Mouse (Mus musculus) cerebellum, adult 8-10 months (tissue): ENCODE results near the gene Dglucy.

Experiments
- DNase-seq: peaks from one replicate; pipeline ENCODE4 v3.0.0; 2022

The Dglucy gene

GRCm38 (mm10) chr12:100937441-100938360, 158.8 kb downstream of the Dglucy start:
- no peak for DNase-seq

GRCm38 (mm10) chr12:100941361-100941760, 162.5 kb downstream of the Dglucy start:
- no peak for DNase-seq

GRCm38 (mm10) chr12:100943146-100943545, 164.3 kb downstream of the Dglucy start:
- no peak for DNase-seq

- DNase-seq: peak; percentile 49
These were observed 166.1 kb downstream of the Dglucy start for GRCm38 (mm10) chr12:100944921-100945336.

- no peak for DNase-seq
These were observed 166.6 kb downstream of the Dglucy start for GRCm38 (mm10) chr12:100945501-100945900.

GRCm38 (mm10) chr12:100945948-100946347, 167.1 kb downstream of the Dglucy start:
- DNase-seq: no peak
